Mouse (Mus musculus) midbrain, embryonic 11.5 days (tissue): ENCODE results near the gene Aff3. TPM values are rescaled to one million over a fixed set of nuclear protein-coding genes. Genes with fewer than 3 reads are reported as not detected.

Experiments
- ATAC-seq: fragments of 200-750 bp; cut with Nextera tagmentation; 2 replicates; pipeline ENCODE4 v1.8.0; 2017; ENCODE audit warnings: moderate TSS enrichment, moderate library complexity; ENCODE audit not compliant: low FRiP score
- DNase-seq: peaks from one replicate; pipeline ENCODE4 v3.0.0; 2015; ENCODE audit warnings: low spot score; ENCODE audit errors: missing footprints
- H3K27ac ChIP-seq: fragments of 300-500 bp; sonication (generic); 2 replicates; pipeline ENCODE4 v1.5.1; 2014; ENCODE audit warnings: low read depth, low read length
- H3K27me3 ChIP-seq: fragments of 300-500 bp; sonication (generic); 2 replicates; pipeline ENCODE4 v1.6.1; 2014; ENCODE audit warnings: mild to moderate bottlenecking, low read length, moderate library complexity, mixed read lengths; ENCODE audit not compliant: control insufficient read depth, insufficient read depth
- H3K36me3 ChIP-seq: fragments of 300-500 bp; sonication (generic); 2 replicates; pipeline ENCODE4 v1.6.1; 2014; ENCODE audit warnings: mild to moderate bottlenecking, low read length, moderate library complexity, mixed read lengths; ENCODE audit not compliant: control insufficient read depth, insufficient read depth
- H3K4me1 ChIP-seq: fragments of 300-500 bp; sonication (generic); 2 replicates; pipeline ENCODE4 v1.6.1; 2014; ENCODE audit warnings: low read length; ENCODE audit not compliant: control insufficient read depth, insufficient read depth
- H3K4me2 ChIP-seq: fragments of 300-500 bp; sonication (generic); 2 replicates; pipeline ENCODE4 v1.6.1; 2014; ENCODE audit warnings: mild to moderate bottlenecking, moderate library complexity
- H3K4me3 ChIP-seq: fragments of 300-500 bp; sonication (generic); 2 replicates; pipeline ENCODE4 v1.5.1; 2014; ENCODE audit warnings: low read depth, low read length
- H3K9ac ChIP-seq: fragments of 300-500 bp; sonication (generic); 2 replicates; pipeline ENCODE4 v1.6.1; 2014; ENCODE audit warnings: low read length
- H3K9me3 ChIP-seq: fragments of 300-500 bp; sonication (generic); 2 replicates; pipeline ENCODE4 v1.6.1; 2016; ENCODE audit warnings: low read length; ENCODE audit not compliant: control insufficient read depth
- WGBS: fragments of 180-500 bp; shearing (Covaris S2); extraction: QIAGEN DNeasy Blood & Tissue Kit; methylation state at CpG from one replicate; pipeline ENCODE4 v1.1.7; 2014; 5-methylcytosine and 5-hydroxymethylcytosine counted together
- polyA plus RNA-seq: library from polyadenylated mRNA; unstranded; fragments of >200 nt; fragmentation: Nextera tagmentation; extraction: Ambion mirVana; gene quantifications from 2 replicates; pipeline ENCODE4 v1.2.1, GENCODE M21; 2014

Gene Aff3
- polyA plus RNA-seq, 1 experiment from 2014 or later: 16.3 TPM

GRCm38 (mm10) chr1:38139396-38139795 lies 525.4 kb downstream of the Aff3 start:
- no peak for ATAC-seq
- no peak overlapping the region for H3K9ac ChIP-seq
- no peak overlapping the region for H3K27ac ChIP-seq
- H3K9me3 ChIP-seq: no peaks in the 10 kb centered on the region
- peak; percentile 35 for DNase-seq
- no peak overlapping the region for H3K4me3 ChIP-seq
- H3K36me3 ChIP-seq: no peaks in the 10 kb centered on the region
- H3K27me3 ChIP-seq: no peaks in the 10 kb centered on the region
- H3K4me1 ChIP-seq: no peaks in the 10 kb centered on the region
- H3K4me2 ChIP-seq: no peak overlapping the region
- whole genome bisulfite sequencing: 93% methylated on average over 2 of the region's 2 CpGs

GRCm38 (mm10) chr1:38132942-38133341 lies 531.8 kb downstream of the Aff3 start:
- ATAC-seq (no peak), DNase-seq (no peak)
- Histone ChIP-seq H3K27me3 (no peaks in the 10 kb centered on the region), H3K4me1 (peaks cover 4% of the 10 kb centered on the region; the same call in 1 of the 2 replicates), H3K9me3 (no peaks in the 10 kb centered on the region), H3K4me2 (no peak overlapping the region), H3K27ac (no peak overlapping the region), H3K9ac (no peak overlapping the region), H3K4me3 (no peak overlapping the region), H3K36me3 (no peaks in the 10 kb centered on the region)
- WGBS: 71% methylated on average over 6 of the region's 6 CpGs

- Histone ChIP-seq H3K4me1 (peaks cover 11% of the 10 kb centered on the region; the same call in 1 of the 2 replicates), H3K36me3 (no peaks in the 10 kb centered on the region), H3K4me3 (no peak overlapping the region), H3K9ac (no peak overlapping the region), H3K27me3 (no peaks in the 10 kb centered on the region), H3K27ac (no peak overlapping the region), H3K4me2 (no peak overlapping the region), H3K9me3 (no peaks in the 10 kb centered on the region)
- WGBS: 59% methylated on average over 10 of the region's 10 CpGs
- ATAC-seq (no peak), DNase-seq (peak; percentile 80)
Measured at GRCm38 (mm10) chr1:38130715-38131483, 533.9 kb downstream of the Aff3 start.

- DNase-seq (peak; percentile 98), ATAC-seq (peak; percentile 93)
- peak within 1 kb of the TSS; percentile 67 for H3K4me2 ChIP-seq
- no peaks in the 10 kb centered on the region for H3K36me3 ChIP-seq
- H3K27ac ChIP-seq: peak within 1 kb of the TSS; percentile 94
- peak within 1 kb of the TSS; percentile 87 for H3K4me3 ChIP-seq
- H3K4me1 ChIP-seq: peaks cover 11% of the 10 kb centered on the region; the same call in 1 of the 2 replicates
- peak within 1 kb of the TSS; percentile 75 for H3K9ac ChIP-seq
- no peaks in the 10 kb centered on the region for H3K9me3 ChIP-seq
- no peaks in the 10 kb centered on the region for H3K27me3 ChIP-seq
- WGBS: under 1% methylated on average over 89 of the region's 122 CpGs
Measured at GRCm38 (mm10) chr1:38129501-38130267, 535.1 kb downstream of the Aff3 start, which contains the start of gene Rev1. TSS of gene Rev1 (minus strand) at chr1:38129801.

- ATAC-seq (0 out of 2 replicates have a peak, but pooled peaks have one; percentile 1), DNase-seq (peak; percentile 95)
- Histone ChIP-seq H3K9ac (peak overlapping the region; percentile 75), H3K4me2 (peak overlapping the region; percentile 67), H3K4me3 (peak overlapping the region; percentile 87), H3K9me3 (no peaks in the 10 kb centered on the region), H3K27ac (peak overlapping the region; percentile 94), H3K4me1 (peaks cover 11% of the 10 kb centered on the region; the same call in 1 of the 2 replicates), H3K27me3 (no peaks in the 10 kb centered on the region), H3K36me3 (no peaks in the 10 kb centered on the region)
- WGBS: 0% methylated on average over 41 of the region's 68 CpGs
Measured at GRCm38 (mm10) chr1:38128919-38129436, 535.8 kb downstream of the Aff3 start.

Other genes with a start within 250 kb of the Aff3 start
- 4.2 TPM in 2 replicates for gene Lonrf2, start 171.8 kb upstream of the Aff3 start, polyA plus RNA-seq
- 24.7 and 26.9 TPM in 2 replicates for gene Chst10, start 233.2 kb upstream of the Aff3 start, polyA plus RNA-seq